ENCODE assay signal across 10 mouse cellular contexts in the genomic region with DNA sequence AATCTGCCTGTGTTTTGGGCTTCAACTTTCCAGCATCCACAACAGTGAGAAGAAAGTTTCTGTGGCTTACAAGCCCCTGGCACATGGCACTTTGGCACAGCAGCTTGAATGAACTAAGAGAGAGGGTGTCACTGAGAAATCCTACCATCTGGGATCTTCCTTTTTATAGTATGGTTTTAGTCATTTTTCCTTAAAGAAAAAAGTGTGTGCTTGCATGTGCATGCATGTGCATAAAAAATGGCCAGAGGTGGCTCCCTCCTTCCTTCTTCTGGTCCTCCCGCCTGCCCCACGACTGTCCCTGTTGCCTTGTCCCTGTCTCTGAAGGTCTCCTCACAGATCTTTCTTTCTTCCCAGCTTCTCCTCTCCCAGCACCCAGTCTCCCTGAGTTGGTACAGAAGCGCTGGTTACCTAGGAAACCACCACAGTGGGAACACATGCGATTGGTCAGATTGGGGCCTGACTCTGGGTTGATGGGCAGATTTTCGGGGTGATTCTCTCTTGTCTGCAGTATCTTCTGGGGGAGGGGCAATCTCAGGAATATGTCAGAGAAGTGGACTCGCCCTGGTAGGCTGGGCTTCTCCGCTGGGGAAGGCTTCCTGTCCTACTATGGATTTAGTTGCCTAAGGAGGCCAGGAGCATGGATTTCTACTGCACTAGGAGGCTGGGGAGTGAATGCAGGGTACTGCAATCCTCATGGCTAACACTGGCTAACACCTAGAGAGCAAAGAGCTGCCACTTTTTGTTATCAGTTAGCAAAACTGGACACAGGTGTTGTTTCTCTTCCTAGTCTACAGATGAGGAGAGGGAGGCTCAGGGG.
DNase-seq lines count a peak whose midpoint lies in the region; ATAC-seq and TF ChIP-seq lines count a peak whose summit lies in the region.
"Had no signal": no experiment of that assay in that cellular context is flagged by ENCODE, and none has a peak within 500 bp of the region (broad histone marks: within the 10 kb centered on the region; RNA-seq: fewer than 3 reads in every experiment).

No protein-coding gene starts in this region.

- peak overlapping the region; percentile 56 for H3K27ac ChIP-seq in layer of hippocampus, adult 2 months
- peak overlapping the region; percentile 70 for H3K27ac ChIP-seq in forebrain, postnatal 0 days (ENCODE audit: low read depth, low read length)
- H3K27ac ChIP-seq in left cerebral cortex, adult 2 months: peak overlapping the region; percentile 65

- TF ChIP-seq CTCF in layer of hippocampus, adult 2 months (conservative IDR thresholded peaks at IDR 0.05): no peak
- TF ChIP-seq CTCF in forebrain, postnatal 0 days (IDR thresholded peaks at IDR 0.05; ENCODE audit: low read depth): peak; percentile 26
- no peak; the same call in 1 of the 2 replicates for TF ChIP-seq CTCF in left cerebral cortex, adult 2 months (IDR thresholded peaks at IDR 0.05)

- peak in 1 of 2 experiments; percentile 60 for DNase-seq in layer of hippocampus, adult 2 months (ENCODE audit: low spot score in 2 of 2)
- DNase-seq in layer of hippocampus, adult 9-10 months (ENCODE audit: low spot score): no peak
- peak; percentile 80 for DNase-seq in forebrain, postnatal 0 days
- DNase-seq in left cerebral cortex, adult 2 months (ENCODE audit: extremely low spot score in 1 of 2, low spot score in 2 of 2): peak; percentile 46 to 58
- DNase-seq in right cerebral cortex, adult 2 months (ENCODE audit: low spot score in 2 of 2): peak; percentile 64 to 67
- DNase-seq in kidney, postnatal 25 days: no peak
- no peak for DNase-seq in gastrocnemius, postnatal 25 days
- no peak for DNase-seq in yolk sac, embryonic 10.5 days (ENCODE audit: low spot score)

- ATAC-seq in forebrain, postnatal 0 days: peak; percentile 89
- ATAC-seq: Patski had no signal

- H3K36me3 ChIP-seq in forebrain, postnatal 0 days (ENCODE audit: insufficient read depth): no peaks in the 10 kb centered on the region

- H3K4me2 ChIP-seq in forebrain, postnatal 0 days (ENCODE audit: low read depth): no peak overlapping the region
- H3K4me2 ChIP-seq: liver, embryonic 11.5 days had no signal

- 33% methylated on average over 7 of the region's 7 CpGs for WGBS in forebrain, postnatal 0 days

- H3K4me3 ChIP-seq in layer of hippocampus, adult 2 months: no peak overlapping the region
- no peak overlapping the region for H3K4me3 ChIP-seq in forebrain, postnatal 0 days (ENCODE audit: low read depth, low read length)
- H3K4me3 ChIP-seq in left cerebral cortex, adult 2 months: no peak overlapping the region

- intact Hi-C loops in left cerebral cortex, adult 2 months (cut with DNase I): loop anchor here (2.0 to 5.0 kb wide), 4 partner anchors 90 to 747 kb away; no protein-coding TSS in a partner anchor

- H3K4me1 ChIP-seq in forebrain, postnatal 0 days (ENCODE audit: insufficient read depth): peaks cover 11% of the 10 kb centered on the region

- H3K9me3 ChIP-seq in forebrain, postnatal 0 days (ENCODE audit: low read length): no peaks in the 10 kb centered on the region

- H3K9ac ChIP-seq in forebrain, postnatal 0 days: no peak overlapping the region

- H3K27me3 ChIP-seq in forebrain, postnatal 0 days (ENCODE audit: insufficient read depth, low read length): no peaks in the 10 kb centered on the region

Comparison
In these comparisons a context has a peak if more than half of its experiments do, and no peak if none do; other contexts are left out.
1. DNase-seq: peak in forebrain, postnatal 0 days (single experiment), left cerebral cortex, adult 2 months (2 of 2) and right cerebral cortex, adult 2 months (2 of 2); none in layer of hippocampus, adult 9-10 months (single experiment), kidney, postnatal 25 days (0 of 2), gastrocnemius, postnatal 25 days (single experiment) and yolk sac, embryonic 10.5 days (single experiment).
2. Peak in every context shown above with its lines, with median percentiles within 50 percentile points of each other: H3K27ac ChIP-seq.